Mouse (Mus musculus) 3T3-L1 (cell line): ENCODE data around the gene Ssr1.
A peak's percentile ranks its signal among the peaks of the same experiment; 100 is the strongest.

Experiments
- DNase-seq: peaks from one replicate; pipeline ENCODE4 v3.0.0-alpha.2; 2015; ENCODE audit warnings: low read depth, low spot score

The Ssr1 gene

GRCm38 (mm10) chr13:37980346-37980745 is 13.7 kb downstream of the Ssr1 start:
- DNase-seq: no peak

GRCm38 (mm10) chr13:37979506-37979905 is 14.5 kb downstream of the Ssr1 start:
- DNase-seq: no peak

GRCm38 (mm10) chr13:37974731-37975130 is 19.3 kb downstream of the Ssr1 start:
- DNase-seq: no peak

GRCm38 (mm10) chr13:37974036-37974435 is 20.0 kb downstream of the Ssr1 start:
- no peak for DNase-seq

- DNase-seq: peak; percentile 19
These were observed 23.0 kb downstream of the Ssr1 start for GRCm38 (mm10) chr13:37970887-37971530.

GRCm38 (mm10) chr13:37969988-37970387 is 24.0 kb downstream of the Ssr1 start:
- no peak for DNase-seq

GRCm38 (mm10) chr13:37969337-37969736 is 24.7 kb downstream of the Ssr1 start:
- DNase-seq: peak; percentile 87

GRCm38 (mm10) chr13:37967565-37967964 is 26.5 kb downstream of the Ssr1 start:
- no peak for DNase-seq

- DNase-seq: peak; percentile 50
These were observed 27.0 kb downstream of the Ssr1 start for GRCm38 (mm10) chr13:37967052-37967437.

- DNase-seq: no peak
These were observed 27.6 kb downstream of the Ssr1 start for GRCm38 (mm10) chr13:37966256-37967051.

GRCm38 (mm10) chr13:37965126-37965914 is 28.7 kb downstream of the Ssr1 start:
- DNase-seq: no peak

- DNase-seq: no peak
These were observed 29.6 kb downstream of the Ssr1 start for GRCm38 (mm10) chr13:37964128-37965087.

- peak; percentile 94 for DNase-seq
These were observed 30.5 kb downstream of the Ssr1 start for GRCm38 (mm10) chr13:37963354-37964007.

GRCm38 (mm10) chr13:37962541-37962940 is 31.5 kb downstream of the Ssr1 start:
- no peak for DNase-seq

GRCm38 (mm10) chr13:37959936-37960335 is 34.1 kb downstream of the Ssr1 start:
- DNase-seq: no peak

- DNase-seq: no peak
These were observed 34.6 kb downstream of the Ssr1 start for GRCm38 (mm10) chr13:37959239-37959907.

- no peak for DNase-seq
These were observed 35.3 kb downstream of the Ssr1 start for GRCm38 (mm10) chr13:37958498-37959238.

- DNase-seq: no peak
These were observed 39.7 kb downstream of the Ssr1 start for GRCm38 (mm10) chr13:37954318-37954717.

GRCm38 (mm10) chr13:37952981-37953380 is 41.0 kb downstream of the Ssr1 start:
- no peak for DNase-seq
